Comparison of ENCODE assay signal across 8 mouse cellular contexts in genomic region chr11:52396597-52397188, GRCm38 (mm10). TPM values are rescaled to one million over a fixed set of nuclear protein-coding genes. Genes with fewer than 3 reads are reported as not detected.
A peak's percentile ranks its signal among the peaks of the same experiment; 100 is the strongest.
DNase-seq lines count a peak whose midpoint lies in the region; ATAC-seq and TF ChIP-seq lines count a peak whose summit lies in the region.

No protein-coding gene starts in this region.

- H3K4me2 ChIP-seq in heart, embryonic 12.5 days, result peak overlapping the region; percentile 83
- peak overlapping the region; percentile 86 for H3K4me2 ChIP-seq in embryonic facial prominence, embryonic 14.5 days (ENCODE audit: low read depth, low read length)
- peak overlapping the region; percentile 84 for H3K4me2 ChIP-seq in intestine, postnatal 0 days (replicated peaks; ENCODE audit: low read depth)
- H3K4me2 ChIP-seq in midbrain, embryonic 12.5 days (replicated peaks), result peak overlapping the region; percentile 58

- TF ChIP-seq CTCF in intestine, postnatal 0 days (IDR thresholded peaks at IDR 0.05; ENCODE audit: low read depth), result no peak

- WGBS in heart, embryonic 12.5 days, result under 1% methylated on average over 33 of the region's 33 CpGs
- WGBS in embryonic facial prominence, embryonic 14.5 days, result under 1% methylated on average over 28 of the region's 33 CpGs
- 0% methylated on average over 33 of the region's 33 CpGs for WGBS in intestine, postnatal 0 days
- under 1% methylated on average over 33 of the region's 33 CpGs for WGBS in midbrain, embryonic 12.5 days

- H3K9me3 ChIP-seq in heart, embryonic 12.5 days (replicated peaks), result 0 out of 2 replicates have a peak, but pooled peaks cover 2% of the 10 kb centered on the region
- no peaks in the 10 kb centered on the region for H3K9me3 ChIP-seq in embryonic facial prominence, embryonic 14.5 days (ENCODE audit: control insufficient read depth, low read length)
- H3K9me3 ChIP-seq in intestine, postnatal 0 days (ENCODE audit: control insufficient read depth), result no peaks in the 10 kb centered on the region
- no peaks in the 10 kb centered on the region for H3K9me3 ChIP-seq in midbrain, embryonic 12.5 days

- peaks cover 17% of the 10 kb centered on the region for H3K4me1 ChIP-seq in heart, embryonic 12.5 days (replicated peaks)
- peaks cover 5% of the 10 kb centered on the region; the same call in 1 of the 2 replicates for H3K4me1 ChIP-seq in embryonic facial prominence, embryonic 14.5 days (ENCODE audit: control insufficient read depth, insufficient read depth, low read length)
- H3K4me1 ChIP-seq in intestine, postnatal 0 days (replicated peaks; ENCODE audit: control insufficient read depth, insufficient read depth, low read length), result no peaks in the 10 kb centered on the region
- peaks cover 10% of the 10 kb centered on the region for H3K4me1 ChIP-seq in midbrain, embryonic 12.5 days

- H3K36me3 ChIP-seq in heart, embryonic 12.5 days, result peaks cover 4% of the 10 kb centered on the region
- H3K36me3 ChIP-seq in embryonic facial prominence, embryonic 14.5 days (ENCODE audit: control insufficient read depth, insufficient read depth, low read length), result peaks cover 9% of the 10 kb centered on the region; the same call in 1 of the 2 replicates
- 0 out of 2 replicates have a peak, but pooled peaks cover 4% of the 10 kb centered on the region for H3K36me3 ChIP-seq in intestine, postnatal 0 days (ENCODE audit: control insufficient read depth, insufficient read depth)
- peaks cover 2% of the 10 kb centered on the region; the same call in 1 of the 2 replicates for H3K36me3 ChIP-seq in midbrain, embryonic 12.5 days

- H3K27me3 ChIP-seq in heart, embryonic 12.5 days (replicated peaks), result no peaks in the 10 kb centered on the region
- no peaks in the 10 kb centered on the region for H3K27me3 ChIP-seq in embryonic facial prominence, embryonic 14.5 days (replicated peaks; ENCODE audit: control insufficient read depth, insufficient read depth, low read length)
- H3K27me3 ChIP-seq in intestine, postnatal 0 days (replicated peaks; ENCODE audit: control insufficient read depth, insufficient read depth, low read length), result no peaks in the 10 kb centered on the region
- H3K27me3 ChIP-seq in midbrain, embryonic 12.5 days, result no peaks in the 10 kb centered on the region

- no peak for DNase-seq in heart, adult 8-10 months (ENCODE audit: low spot score)
- peak; percentile 49 for DNase-seq in ES-CJ7 (ENCODE audit: low read depth, low spot score)
- DNase-seq in embryonic facial prominence, embryonic 14.5 days (ENCODE audit: low spot score), result peak; percentile 41
- DNase-seq in adrenal gland, adult (ENCODE audit: inconsistent age in 2 of 2, low spot score in 1 of 2), result no peak
- DNase-seq in adrenal gland, adult 2 months, result no peak

- H3K9ac ChIP-seq in heart, embryonic 12.5 days, result peak overlapping the region; percentile 89
- H3K9ac ChIP-seq in embryonic facial prominence, embryonic 14.5 days (ENCODE audit: low read depth, low read length), result peak overlapping the region; percentile 98
- peak overlapping the region; percentile 96 for H3K9ac ChIP-seq in intestine, postnatal 0 days (ENCODE audit: low read depth, low read length)
- peak overlapping the region; percentile 92 for H3K9ac ChIP-seq in midbrain, embryonic 12.5 days (replicated peaks)

- peak; percentile 83 for ATAC-seq in heart, embryonic 12.5 days (ENCODE audit: insufficient number of reproducible peaks, low FRiP score)
- ATAC-seq in embryonic facial prominence, embryonic 14.5 days (ENCODE audit: low read depth), result peak; percentile 86
- peak; percentile 75 for ATAC-seq in intestine, postnatal 0 days
- peak; percentile 86 for ATAC-seq in midbrain, embryonic 12.5 days (ENCODE audit: low FRiP score, low read depth)

- H3K27ac ChIP-seq in heart, embryonic 12.5 days (ENCODE audit: poor library complexity, severe bottlenecking), result peak overlapping the region; percentile 94
- peak overlapping the region; percentile 93 for H3K27ac ChIP-seq in embryonic facial prominence, embryonic 14.5 days (replicated peaks; ENCODE audit: low read depth, low read length)
- peak overlapping the region; percentile 91 for H3K27ac ChIP-seq in intestine, postnatal 0 days (ENCODE audit: low read depth, low read length)
- H3K27ac ChIP-seq in midbrain, embryonic 12.5 days (replicated peaks), result peak overlapping the region; percentile 88

- peak overlapping the region; percentile 83 for H3K4me3 ChIP-seq in heart, embryonic 12.5 days
- peak overlapping the region; percentile 95 for H3K4me3 ChIP-seq in embryonic facial prominence, embryonic 14.5 days (ENCODE audit: low read depth, low read length)
- peak overlapping the region; percentile 96 for H3K4me3 ChIP-seq in intestine, postnatal 0 days (ENCODE audit: low read depth, low read length)
- peak overlapping the region; percentile 87 for H3K4me3 ChIP-seq in midbrain, embryonic 12.5 days

RNA-seq across cellular contexts. Expression of gene 9530068E07Rik, which starts 0.5 kb away (rescaled TPM):
- polyA plus RNA-seq in heart, embryonic 12.5 days (2016; fragmentation: Nextera tagmentation; extraction: Ambion mirVana), result 234 and 246 TPM in 2 replicates
- total RNA-seq in heart, adult 8-10 months (2022), result 10 to 100 TPM; 69.8 to 70.9 (median 70.0) TPM
- 199 and 218 TPM in 2 replicates for polyA plus RNA-seq in embryonic facial prominence, embryonic 14.5 days (2014; fragmentation: Nextera tagmentation; extraction: Ambion mirVana)
- polyA plus RNA-seq in intestine, postnatal 0 days (2015; fragmentation: Nextera tagmentation; extraction: Ambion mirVana), result 89.2 and 92.0 TPM in 2 replicates
- polyA plus RNA-seq in midbrain, embryonic 12.5 days (2016; fragmentation: Nextera tagmentation; extraction: Ambion mirVana), result 154 TPM in 2 replicates
- 100 to 1,000 TPM; 142 to 144 TPM for total RNA-seq in adrenal gland, adult 2 months (2021)
- 241 and 242 TPM in 2 replicates for polyA plus RNA-seq in adrenal gland, adult 2 months (2012; rRNA removed)

RNA-seq across cellular contexts. Expression of gene Vdac1, which starts 36.0 kb away (rescaled TPM):
- 423 and 426 TPM in 2 replicates for polyA plus RNA-seq in heart, embryonic 12.5 days (2016; fragmentation: Nextera tagmentation; extraction: Ambion mirVana)
- 1,000 to 10,000 TPM; 1,103 to 1,162 (median 1,146) TPM for total RNA-seq in heart, adult 8-10 months (2022)
- polyA plus RNA-seq in embryonic facial prominence, embryonic 14.5 days (2014; fragmentation: Nextera tagmentation; extraction: Ambion mirVana), result 239 and 240 TPM in 2 replicates
- polyA plus RNA-seq in intestine, postnatal 0 days (2015; fragmentation: Nextera tagmentation; extraction: Ambion mirVana), result 175 and 180 TPM in 2 replicates
- polyA plus RNA-seq in midbrain, embryonic 12.5 days (2016; fragmentation: Nextera tagmentation; extraction: Ambion mirVana), result 211 and 216 TPM in 2 replicates
- total RNA-seq in adrenal gland, adult 2 months (2021), result 100 to 1,000 TPM; 353 to 458 TPM
- polyA plus RNA-seq in adrenal gland, adult 2 months (2012; rRNA removed), result 52.6 and 60.1 TPM in 2 replicates

Comparison
In these comparisons a context has a peak if more than half of its experiments do, and no peak if none do; other contexts are left out.
1. DNase-seq: peak in ES-CJ7 (single experiment) and embryonic facial prominence, embryonic 14.5 days (single experiment); none in heart, adult 8-10 months (single experiment), adrenal gland, adult (0 of 2) and adrenal gland, adult 2 months (single experiment).
2. Peak in every context shown above with its lines, with median percentiles within 50 percentile points of each other: ATAC-seq, H3K27ac ChIP-seq, H3K4me2 ChIP-seq, H3K4me3 ChIP-seq and H3K9ac ChIP-seq.